Mouse (Mus musculus): ENCODE results near the gene Supt3. TPM values are rescaled to one million over a fixed set of nuclear protein-coding genes. Genes with fewer than 3 reads are reported as not detected.

The Supt3 gene
- polyA plus RNA-seq, 2 experiments from 2014 or later: 18.0 to 22.0 TPM

- ATAC-seq: no peak
Observed at GRCm38 (mm10) chr17:45058566-45059363, 281.8 kb downstream of the Supt3 start.

GRCm38 (mm10) chr17:45063776-45064175 lies 286.8 kb downstream of the Supt3 start:
- ATAC-seq: no peak

GRCm38 (mm10) chr17:45065465-45065864 lies 288.5 kb downstream of the Supt3 start:
- ATAC-seq: no peak

GRCm38 (mm10) chr17:45067441-45067840 lies 290.5 kb downstream of the Supt3 start:
- ATAC-seq: no peak

GRCm38 (mm10) chr17:45068321-45068720 lies 291.4 kb downstream of the Supt3 start:
- ATAC-seq: no peak

GRCm38 (mm10) chr17:45072495-45073347 lies 295.8 kb downstream of the Supt3 start:
- no peak for ATAC-seq

- no peak for ATAC-seq
Observed at GRCm38 (mm10) chr17:45073348-45073634, 296.3 kb downstream of the Supt3 start.

- no peak for ATAC-seq
Observed at GRCm38 (mm10) chr17:45073779-45074178, 296.8 kb downstream of the Supt3 start.

- ATAC-seq: no peak
Observed at GRCm38 (mm10) chr17:45076951-45077350, 300.0 kb downstream of the Supt3 start.

GRCm38 (mm10) chr17:45077921-45078640 lies 301.1 kb downstream of the Supt3 start:
- ATAC-seq: no peak

GRCm38 (mm10) chr17:45081521-45081920 lies 304.6 kb downstream of the Supt3 start:
- ATAC-seq: no peak

GRCm38 (mm10) chr17:45081955-45082475 lies 305.1 kb downstream of the Supt3 start:
- no peak for ATAC-seq

GRCm38 (mm10) chr17:45086361-45086760 lies 309.4 kb downstream of the Supt3 start:
- ATAC-seq: no peak

- ATAC-seq: no peak
Observed at GRCm38 (mm10) chr17:45087022-45087421, 310.1 kb downstream of the Supt3 start.

- no peak for ATAC-seq
Observed at GRCm38 (mm10) chr17:45101064-45101463, 324.1 kb downstream of the Supt3 start.

GRCm38 (mm10) chr17:45115386-45115785 lies 338.4 kb downstream of the Supt3 start:
- no peak for ATAC-seq

- no peak for ATAC-seq
Observed at GRCm38 (mm10) chr17:45118565-45119471, 341.9 kb downstream of the Supt3 start.

- peak; percentile 83 for ATAC-seq
Observed at GRCm38 (mm10) chr17:45119609-45120201, 342.8 kb downstream of the Supt3 start.

- no peak for ATAC-seq
Observed at GRCm38 (mm10) chr17:45123856-45124255, 346.9 kb downstream of the Supt3 start.

- ATAC-seq: no peak
Observed at GRCm38 (mm10) chr17:45128611-45129010, 351.7 kb downstream of the Supt3 start.
